Mouse (Mus musculus) liver, postnatal 0 days (tissue): Measurements from ENCODE around the gene Psmd7.

Source experiments
- CTCF ChIP-seq: sonication (generic); IDR thresholded peaks from 2 replicates; pipeline ENCODE4 v1.5.1; 2016; ENCODE audit warnings: antibody characterized with exemption, low read depth
- EP300 ChIP-seq: IDR thresholded peaks from 2 replicates; pipeline ENCODE4 v1.6.1; 2016; ENCODE audit warnings: antibody characterized with exemption, low read depth, mild to moderate bottlenecking

GRCm38 (mm10) chr8:107543714-107544113 lies 44.5 kb downstream of the Psmd7 start:
- TF ChIP-seq CTCF (no peak), EP300 (no peak)
